Mouse (Mus musculus) midbrain, postnatal 0 days (tissue): ENCODE results near the gene Psenen. TPM values are rescaled to one million over a fixed set of nuclear protein-coding genes. Genes with fewer than 3 reads are reported as not detected.

Experiments used
- ATAC-seq: fragments of 200-750 bp; cut with Nextera tagmentation; 2 replicates; pipeline ENCODE4 v1.8.0; 2017; ENCODE audit warnings: moderate number of reproducible peaks, mild to moderate bottlenecking, moderate TSS enrichment, moderate library complexity; ENCODE audit not compliant: low FRiP score
- DNase-seq: peaks from one replicate; pipeline ENCODE4 v3.0.0-alpha.2; 2015; ENCODE audit warnings: low spot score
- H3K27ac ChIP-seq: fragments of 300-500 bp; sonication (generic); 2 replicates; pipeline ENCODE4 v1.5.1; 2014; ENCODE audit warnings: low read depth, mild to moderate bottlenecking, low read length, mixed read lengths
- H3K27me3 ChIP-seq: fragments of 300-500 bp; sonication (generic); 2 replicates; pipeline ENCODE4 v1.6.1; 2014; ENCODE audit warnings: low read length, control low read depth, mixed read lengths; ENCODE audit not compliant: insufficient read depth
- H3K36me3 ChIP-seq: fragments of 300-500 bp; sonication (generic); 2 replicates; pipeline ENCODE4 v1.6.1; 2014; ENCODE audit warnings: low read length, control low read depth, mixed read lengths; ENCODE audit not compliant: insufficient read depth
- H3K4me1 ChIP-seq: fragments of 300-500 bp; sonication (generic); 2 replicates; pipeline ENCODE4 v1.6.1; 2014; ENCODE audit warnings: mild to moderate bottlenecking, control low read depth, antibody characterized with exemption, low read length, mixed read lengths; ENCODE audit not compliant: insufficient read depth
- H3K4me2 ChIP-seq: fragments of 300-500 bp; sonication (generic); 2 replicates; pipeline ENCODE4 v1.6.1; 2014; ENCODE audit warnings: low read depth, mild to moderate bottlenecking, low read length, mixed read lengths; ENCODE audit not compliant: poor library complexity, severe bottlenecking
- H3K4me3 ChIP-seq: fragments of 300-500 bp; sonication (generic); 2 replicates; pipeline ENCODE4 v1.5.1; 2014; ENCODE audit warnings: low read depth, mild to moderate bottlenecking, low read length, moderate library complexity
- H3K9ac ChIP-seq: fragments of 300-500 bp; sonication (generic); replicated peaks from 2 replicates; pipeline ENCODE4 v1.6.1; 2014; ENCODE audit warnings: mild to moderate bottlenecking, low read length, moderate library complexity, mixed read lengths; ENCODE audit not compliant: poor library complexity, severe bottlenecking
- H3K9me3 ChIP-seq: fragments of 300-500 bp; sonication (generic); 2 replicates; pipeline ENCODE4 v1.6.1; 2016; ENCODE audit warnings: low read length, control low read depth
- CTCF ChIP-seq: IDR thresholded peaks from 2 replicates; pipeline ENCODE4 v1.5.1; 2016; ENCODE audit warnings: antibody characterized with exemption, mild to moderate bottlenecking
- WGBS: fragments of 180-500 bp; shearing (Covaris S2); extraction: QIAGEN DNeasy Blood & Tissue Kit; methylation state at CpG from one replicate; pipeline ENCODE4 v1.1.7; 2014; 5-methylcytosine and 5-hydroxymethylcytosine counted together
- polyA plus RNA-seq: library from polyadenylated mRNA; unstranded; fragments of >200 nt; fragmentation: Nextera tagmentation; extraction: Ambion mirVana; gene quantifications from 2 replicates; pipeline ENCODE4 v1.2.1, GENCODE M21; 2015
- total RNA-seq: library from RNA; depleted of rRNA; stranded (reverse); fragments of >200 nt; gene quantifications from 2 replicates; pipeline ENCODE4 v1.2.3, GENCODE M21; 2014

The Psenen gene
- total and polyA plus RNA-seq, 2 experiments from 2014 or later: 133 to 135 TPM

- Histone ChIP-seq H3K9ac (0 out of 2 replicates have a peak overlapping the region, but pooled peaks have one; percentile 36), H3K36me3 (peaks cover 56% of the 10 kb centered on the region), H3K27ac (no peak overlapping the region), H3K4me3 (no peak overlapping the region), H3K4me1 (peaks cover 14% of the 10 kb centered on the region), H3K27me3 (no peaks in the 10 kb centered on the region), H3K4me2 (no peak overlapping the region), H3K9me3 (no peaks in the 10 kb centered on the region)
- no peak for TF ChIP-seq CTCF
- no peak for ATAC-seq
- WGBS: 86% methylated on average over 9 of the region's 9 CpGs
- DNase-seq: no peak
Observed at GRCm38 (mm10) chr7:30531291-30531815, 32.1 kb downstream of the Psenen start.

GRCm38 (mm10) chr7:30526981-30527380 lies 36.4 kb downstream of the Psenen start:
- no peak overlapping the region for H3K27ac ChIP-seq
- WGBS: 81% methylated on average over 14 of the region's 14 CpGs
- H3K4me1 ChIP-seq: 0 out of 2 replicates have a peak, but pooled peaks cover 1% of the 10 kb centered on the region
- DNase-seq (no peak), ATAC-seq (no peak)
- TF ChIP-seq CTCF: no peak
- peaks cover 89% of the 10 kb centered on the region for H3K36me3 ChIP-seq
- no peaks in the 10 kb centered on the region for H3K27me3 ChIP-seq
- H3K4me3 ChIP-seq: no peak overlapping the region
- H3K9ac ChIP-seq: no peak overlapping the region
- H3K4me2 ChIP-seq: no peak overlapping the region
- H3K9me3 ChIP-seq: no peaks in the 10 kb centered on the region

GRCm38 (mm10) chr7:30526399-30526798 lies 37.0 kb downstream of the Psenen start:
- Histone ChIP-seq H3K9ac (no peak overlapping the region), H3K27ac (no peak overlapping the region), H3K9me3 (no peaks in the 10 kb centered on the region), H3K27me3 (no peaks in the 10 kb centered on the region), H3K36me3 (peaks cover 83% of the 10 kb centered on the region), H3K4me2 (no peak overlapping the region), H3K4me3 (no peak overlapping the region), H3K4me1 (no peaks in the 10 kb centered on the region)
- ATAC-seq (no peak), DNase-seq (no peak)
- 32% methylated on average over 17 of the region's 17 CpGs for WGBS
- TF ChIP-seq CTCF: no peak

- H3K4me2 ChIP-seq: no peak overlapping the region
- DNase-seq: no peak
- H3K27ac ChIP-seq: no peak overlapping the region
- H3K9ac ChIP-seq: no peak overlapping the region
- no peak overlapping the region for H3K4me3 ChIP-seq
- no peak for ATAC-seq
- no peak for TF ChIP-seq CTCF
- 42% methylated on average over 10 of the region's 10 CpGs for WGBS
- peaks cover 82% of the 10 kb centered on the region for H3K36me3 ChIP-seq
- no peaks in the 10 kb centered on the region for H3K9me3 ChIP-seq
- no peaks in the 10 kb centered on the region for H3K27me3 ChIP-seq
- H3K4me1 ChIP-seq: no peaks in the 10 kb centered on the region
Observed at GRCm38 (mm10) chr7:30525954-30526353, 37.5 kb downstream of the Psenen start.

- peaks cover 67% of the 10 kb centered on the region for H3K36me3 ChIP-seq
- TF ChIP-seq CTCF: no peak
Observed at GRCm38 (mm10) chr7:30524487-30524886, 38.9 kb downstream of the Psenen start.

GRCm38 (mm10) chr7:30522871-30523270 lies 40.6 kb downstream of the Psenen start:
- Histone ChIP-seq H3K36me3 (peaks cover 51% of the 10 kb centered on the region), H3K4me3 (no peak overlapping the region), H3K27ac (no peak overlapping the region), H3K4me1 (no peaks in the 10 kb centered on the region), H3K9me3 (no peaks in the 10 kb centered on the region), H3K9ac (no peak overlapping the region), H3K27me3 (no peaks in the 10 kb centered on the region), H3K4me2 (no peak overlapping the region)
- DNase-seq (no peak), ATAC-seq (no peak)
- WGBS: 79% methylated on average over 10 of the region's 10 CpGs
- TF ChIP-seq CTCF: no peak

More at GRCm38 (mm10) chr7:30524487-30524886, 38.9 kb downstream of the Psenen start:
- H3K4me2 ChIP-seq: no peak overlapping the region
- H3K27me3 ChIP-seq: no peaks in the 10 kb centered on the region
- H3K4me1 ChIP-seq: no peaks in the 10 kb centered on the region
- no peak overlapping the region for H3K27ac ChIP-seq
- WGBS: 80% methylated on average over 6 of the region's 6 CpGs
- H3K9me3 ChIP-seq: no peaks in the 10 kb centered on the region
- ATAC-seq: no peak
- H3K9ac ChIP-seq: no peak overlapping the region
- no peak for DNase-seq
- no peak overlapping the region for H3K4me3 ChIP-seq
